Mouse (Mus musculus) left cerebral cortex, adult 8-10 months (tissue): ENCODE measurements at regions not wholly inside any gene's neighbourhood (a gene's known extent, or its start where the extent isn't known, plus 50 kb on each side); places are given as distances from the start of the nearest gene placed in this dataset.

Experiments
- DNase-seq, 2 experiments: peaks; one replicate each; pipeline ENCODE4 v3.0.0; 2022; ENCODE audit warnings: low spot score in 2 of 2

GRCm38 (mm10) chr1:13424524-13424923, 2010.6 kb downstream of the A830018L16Rik start:
- no peak for DNase-seq

DNA sequence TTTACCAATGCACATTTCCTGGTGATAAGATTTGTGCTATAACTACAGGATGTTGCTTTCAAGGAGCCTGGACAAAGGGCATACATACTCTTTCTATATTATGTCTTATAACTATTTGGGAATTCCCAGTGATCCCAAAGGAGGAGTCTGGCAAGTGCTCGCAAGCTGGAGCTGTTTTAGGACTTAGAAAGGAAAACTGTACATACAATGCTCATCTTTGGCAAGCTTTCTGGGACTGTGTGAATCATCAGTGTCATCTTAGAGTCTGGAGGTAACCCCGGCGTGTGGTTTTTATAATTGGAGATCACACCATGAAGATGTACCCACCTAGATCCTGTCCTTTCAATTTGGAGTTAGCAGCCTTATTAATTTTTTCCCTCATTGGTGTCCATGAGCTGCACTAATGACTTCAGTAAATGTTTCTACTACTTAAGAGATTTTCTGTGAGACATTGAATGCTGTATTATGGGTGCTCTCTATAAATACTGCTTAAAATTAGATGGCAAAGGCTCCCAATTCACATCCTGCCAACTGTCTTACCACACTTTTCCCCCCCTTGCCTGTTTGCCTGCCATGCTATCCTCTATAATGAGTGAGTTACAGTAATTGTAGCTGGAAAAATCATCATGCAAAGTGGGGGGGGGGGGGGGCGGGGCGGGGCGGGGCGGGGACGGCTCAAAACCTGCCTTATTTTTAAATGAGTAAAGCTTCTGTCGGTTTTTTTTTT, 2011.9 kb downstream of the A830018L16Rik start:
- DNase-seq: no peak

DNA sequence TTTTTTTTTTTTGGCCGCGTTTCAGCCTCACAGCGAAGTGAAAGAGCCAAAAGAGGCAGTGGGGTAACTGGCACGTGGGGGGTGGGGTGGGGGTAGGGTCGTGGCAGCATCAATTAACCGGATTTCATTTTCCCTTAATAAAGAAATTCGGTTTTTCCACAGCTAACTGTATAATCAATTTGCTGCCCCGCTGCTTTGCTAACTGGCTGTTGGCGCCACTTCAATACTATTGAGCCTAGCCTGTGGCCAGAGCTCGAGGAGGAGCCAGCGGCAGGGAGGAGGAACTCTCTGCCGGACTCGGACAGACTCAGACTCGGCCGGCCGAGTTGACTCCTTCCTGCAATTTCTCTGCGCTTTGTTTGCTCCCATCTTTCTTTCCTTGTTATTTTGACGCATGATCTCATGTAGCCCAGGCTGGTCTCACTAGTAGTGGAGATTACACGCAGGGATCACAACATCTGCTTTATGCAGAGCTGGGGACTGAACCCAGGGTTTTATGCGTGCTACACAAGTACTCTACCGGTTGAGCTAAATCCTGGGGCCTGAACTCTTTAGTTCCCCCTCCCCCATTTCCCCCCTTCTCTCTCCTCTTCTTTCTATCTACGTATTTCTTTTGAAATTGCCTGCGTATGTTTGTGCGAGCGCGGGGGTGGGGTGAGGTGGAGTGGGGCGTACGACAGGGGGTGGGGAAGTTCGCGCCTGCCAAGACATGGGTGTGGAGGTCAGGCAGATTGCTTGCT, 2012.6 kb downstream of the A830018L16Rik start:
- DNase-seq: peak; percentile 12 to 16

GRCm38 (mm10) chr1:13427068-13427434, 2013.1 kb downstream of the A830018L16Rik start:
- no peak for DNase-seq

DNA sequence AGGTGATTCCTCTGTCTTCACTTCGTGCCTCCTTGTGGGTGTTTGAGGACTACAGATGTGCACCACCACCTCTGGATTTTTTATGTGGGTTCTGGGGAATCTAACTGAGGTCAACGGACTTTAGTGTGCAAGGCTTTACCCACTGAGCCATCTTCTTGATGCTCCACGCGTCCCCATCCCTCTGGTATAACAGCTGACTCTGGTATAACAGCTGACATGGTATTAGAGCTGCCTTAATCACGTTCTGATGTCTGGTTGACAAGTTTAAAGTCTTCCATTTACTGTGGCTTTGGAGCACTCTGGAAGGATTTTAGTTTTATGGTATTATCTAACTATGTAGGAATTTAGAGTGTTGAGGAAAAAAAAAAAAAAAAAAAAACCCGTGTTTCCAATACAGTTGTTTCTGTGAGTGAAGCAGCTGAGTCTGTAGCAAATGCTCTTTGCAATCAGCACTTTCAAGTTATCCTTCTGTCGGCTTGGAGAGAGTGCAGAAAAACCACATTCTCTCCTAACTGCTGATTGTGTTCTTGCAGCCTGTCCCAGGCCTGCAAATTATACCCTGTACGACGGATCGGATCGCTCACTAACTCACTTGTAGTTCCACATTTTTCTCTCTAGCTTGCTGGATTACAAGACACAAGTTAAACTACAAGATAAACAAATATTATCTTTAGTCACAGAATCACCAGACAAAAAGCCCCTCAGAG, 2013.7 kb downstream of the A830018L16Rik start:
- DNase-seq: no peak

- DNase-seq: no peak
Measured at GRCm38 (mm10) chr1:13437747-13438394, 2024.0 kb downstream of the A830018L16Rik start.

DNA sequence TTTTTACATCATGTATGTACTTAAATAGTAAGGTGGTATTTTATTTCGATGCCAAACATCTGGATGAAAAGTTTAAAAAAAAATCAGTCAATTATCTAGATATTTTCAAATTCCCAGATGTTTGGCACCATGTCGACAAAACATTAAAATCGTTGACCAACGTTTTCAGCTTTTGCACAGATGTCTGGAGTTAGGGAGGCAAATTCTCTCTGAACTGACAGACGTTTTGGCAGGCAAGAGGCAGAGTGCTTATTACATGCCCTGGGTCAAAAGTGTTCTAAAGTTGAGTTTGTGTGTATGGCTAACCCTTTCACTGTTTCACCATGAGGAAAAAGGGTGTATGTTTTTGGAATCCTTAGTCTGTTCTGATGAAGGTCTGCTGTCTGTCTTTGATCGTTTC, 2028.5 kb downstream of the A830018L16Rik start:
- DNase-seq: no peak

DNA sequence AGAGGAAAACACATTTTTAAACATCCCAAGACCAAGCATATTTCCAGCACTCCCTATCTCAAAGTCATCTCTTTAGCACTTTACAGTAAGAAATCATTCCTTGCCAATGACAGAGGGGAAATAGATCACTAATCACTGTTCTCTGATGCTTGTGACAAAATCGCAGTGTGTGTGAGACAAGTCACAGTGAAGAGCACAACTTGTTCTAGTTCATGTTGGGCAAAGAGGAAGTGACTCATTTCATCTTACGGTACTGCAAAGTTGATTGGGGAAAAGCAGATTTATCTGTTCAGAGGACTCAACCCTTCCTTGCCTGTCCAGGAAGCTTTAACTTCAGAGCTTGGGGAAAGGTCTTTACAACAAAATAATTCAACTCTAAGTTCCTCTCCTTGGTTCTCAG, 2040.6 kb downstream of the A830018L16Rik start:
- DNase-seq: no peak

DNA sequence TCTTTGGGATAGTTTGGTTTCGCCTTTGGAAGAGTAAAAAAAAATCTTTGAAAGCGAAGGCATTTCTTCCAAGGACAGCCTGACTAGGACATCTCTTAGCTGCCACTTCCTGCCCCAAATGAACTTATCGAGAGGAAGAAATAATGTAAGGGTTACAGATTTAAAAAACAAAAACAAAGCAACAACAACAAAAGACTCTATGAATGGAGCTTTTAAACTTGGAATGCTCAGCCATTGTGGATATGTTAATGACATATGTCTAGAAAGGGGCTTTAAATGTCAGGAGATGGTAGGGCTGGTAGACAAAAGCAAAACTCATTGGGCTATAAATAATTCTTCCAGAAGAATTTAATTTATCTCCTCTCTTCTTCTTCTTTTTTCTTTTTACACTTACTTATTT, 2041.7 kb downstream of the A830018L16Rik start:
- DNase-seq: no peak

DNA sequence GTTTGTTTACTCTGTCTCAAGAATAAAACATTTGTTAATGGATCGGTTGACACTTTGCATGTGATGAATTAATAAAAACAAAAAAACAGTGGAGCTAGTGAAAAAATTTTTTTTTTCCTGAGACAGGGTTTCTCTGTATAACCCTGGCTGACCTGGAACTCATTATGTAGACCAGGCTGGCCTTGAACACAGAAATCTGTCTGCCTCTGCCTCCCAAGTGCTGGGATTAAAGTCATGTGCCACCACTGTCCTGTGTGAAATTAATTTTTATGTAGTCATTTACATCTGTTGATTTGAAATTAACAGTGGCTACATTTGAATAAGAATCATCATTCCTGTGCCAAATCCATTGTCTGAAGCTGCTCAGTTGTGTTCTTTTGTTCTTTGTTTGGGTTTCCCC, 2050.4 kb downstream of the A830018L16Rik start:
- no peak for DNase-seq

GRCm38 (mm10) chr1:13467174-13467573, 2053.3 kb downstream of the A830018L16Rik start:
- no peak for DNase-seq

- DNase-seq: no peak
Measured at GRCm38 (mm10) chr1:13467886-13468630, 2054.2 kb downstream of the A830018L16Rik start.

DNA sequence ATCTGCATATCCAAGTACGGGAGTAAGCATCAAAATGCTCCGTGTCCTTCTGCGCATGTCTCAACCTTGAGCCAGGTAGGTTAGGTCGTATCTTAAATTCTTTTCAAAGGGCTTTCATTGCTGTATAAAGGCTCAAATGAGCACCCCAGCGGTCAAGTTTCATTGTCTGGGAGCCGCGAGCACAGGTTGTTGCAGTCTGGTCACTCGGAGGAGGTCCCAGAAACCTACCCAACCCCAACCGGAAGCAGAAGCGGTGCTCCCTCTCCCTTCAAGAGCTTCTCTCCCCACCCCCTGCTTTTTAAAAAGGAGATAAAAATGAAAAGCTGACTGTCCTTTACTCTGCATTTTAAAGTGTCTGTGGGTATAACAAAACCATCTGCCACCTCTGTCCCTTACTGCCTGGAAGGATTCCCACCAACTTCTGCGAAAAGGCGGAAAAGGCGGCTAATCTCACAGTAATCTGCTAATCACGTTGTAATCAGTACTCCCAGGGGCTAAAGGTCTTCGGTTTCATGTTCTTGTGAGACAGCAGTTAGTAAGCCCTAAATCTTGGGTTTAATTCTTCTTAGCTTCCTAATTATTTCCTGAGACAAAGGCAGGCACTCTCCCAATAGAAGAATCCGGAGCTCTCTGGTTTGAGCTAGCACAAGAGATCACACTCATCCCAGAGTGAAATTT, 2081.0 kb downstream of the A830018L16Rik start:
- no peak for DNase-seq

DNA sequence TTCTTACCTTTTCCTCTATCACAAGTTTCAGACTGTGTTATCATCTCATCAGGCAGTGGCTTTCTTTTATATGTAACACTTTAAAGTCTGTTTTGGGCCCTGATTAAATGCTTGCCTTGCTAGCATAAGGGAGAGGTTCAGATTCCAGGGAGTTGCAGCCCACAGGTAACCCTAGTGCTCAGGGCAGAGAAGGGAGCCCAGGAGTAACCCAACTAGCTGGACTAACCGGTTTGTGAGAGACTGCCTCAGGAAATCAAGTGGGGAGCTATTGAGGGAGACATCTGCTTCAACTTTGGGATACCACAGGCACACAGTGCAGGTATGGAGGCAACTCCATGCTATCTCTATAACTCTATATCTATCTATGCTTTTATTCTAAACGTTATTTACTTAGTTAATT, 2082.5 kb downstream of the A830018L16Rik start:
- no peak for DNase-seq

GRCm38 (mm10) chr1:13500456-13500855, 2086.6 kb downstream of the A830018L16Rik start:
- DNase-seq: peak; percentile 8 to 21

DNA sequence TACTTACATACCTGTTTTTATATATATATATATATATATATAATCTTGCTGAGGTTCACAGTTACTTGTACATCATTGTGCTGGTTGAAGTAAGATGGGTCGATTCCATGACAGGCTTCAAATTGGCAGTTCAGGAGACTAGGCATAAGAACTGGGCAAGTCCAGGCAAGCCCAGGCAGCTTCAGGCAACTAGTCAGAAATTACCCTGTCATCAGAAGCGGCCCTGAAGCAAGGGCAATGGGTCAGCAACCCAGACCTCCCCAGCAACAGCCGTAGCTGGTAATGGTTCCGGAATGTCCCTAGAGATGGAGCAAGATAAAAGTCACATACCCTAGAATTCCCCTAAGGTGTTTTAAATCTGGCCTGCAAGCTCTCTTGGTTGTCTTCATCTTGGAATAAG, 2088.0 kb downstream of the A830018L16Rik start:
- no peak for DNase-seq

DNA sequence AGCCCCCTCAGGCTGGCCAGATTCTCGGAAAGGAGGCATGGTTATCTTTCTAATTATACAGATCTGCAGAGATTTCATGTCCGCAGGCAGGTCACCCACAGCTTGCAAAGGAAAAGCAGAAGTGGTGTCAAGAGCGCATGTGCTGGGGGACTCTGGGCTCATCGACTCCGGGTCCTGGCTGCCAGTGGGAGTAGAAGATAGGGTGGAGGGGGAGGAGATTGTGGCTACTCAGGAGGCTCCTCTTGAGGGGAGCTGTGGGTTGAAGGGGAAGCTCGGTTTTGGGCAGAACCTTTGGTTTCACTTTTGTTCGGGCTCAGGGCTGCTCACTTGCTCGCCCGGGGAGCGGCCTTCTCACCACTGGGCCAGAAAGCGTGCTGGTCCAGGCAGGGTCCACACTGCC, 2099.9 kb downstream of the A830018L16Rik start:
- no peak for DNase-seq
